Mouse (Mus musculus) adrenal gland (tissue): ENCODE results near the gene Lrrc4c.

Experiments used
- intact Hi-C: fragments of 180-260 bp; cut with DNase I; formaldehyde crosslinking; loops from one replicate; pipeline ENCODE4 v1.15.1; 2025

Gene Lrrc4c

GRCm38 (mm10) chr2:96796681-96797385 lies 478.9 kb downstream of the Lrrc4c start:
- intact Hi-C loops: no loop called here

- intact Hi-C loops: no loop called here
Measured at GRCm38 (mm10) chr2:96850839-96851396, 532.9 kb downstream of the Lrrc4c start.

DNA sequence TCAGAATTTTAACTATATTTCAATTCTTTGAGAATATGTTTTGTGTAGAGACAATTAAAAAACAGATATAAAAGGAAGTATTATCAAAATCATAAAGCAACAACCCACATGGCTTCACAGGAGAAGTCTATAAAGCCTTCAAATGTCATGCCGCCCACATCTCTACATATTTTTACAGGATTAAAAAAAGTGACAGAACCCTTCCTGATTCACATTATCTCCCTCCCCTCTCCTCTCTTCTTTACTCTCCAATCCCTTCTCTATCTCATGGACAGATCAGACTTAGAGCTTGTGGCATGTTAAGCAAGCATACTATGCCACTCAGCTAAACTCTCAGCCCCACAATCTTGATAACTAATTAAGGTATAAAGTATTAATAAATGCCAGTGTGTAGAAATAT lies 535.8 kb downstream of the Lrrc4c start:
- intact Hi-C loops: no loop called here

DNA sequence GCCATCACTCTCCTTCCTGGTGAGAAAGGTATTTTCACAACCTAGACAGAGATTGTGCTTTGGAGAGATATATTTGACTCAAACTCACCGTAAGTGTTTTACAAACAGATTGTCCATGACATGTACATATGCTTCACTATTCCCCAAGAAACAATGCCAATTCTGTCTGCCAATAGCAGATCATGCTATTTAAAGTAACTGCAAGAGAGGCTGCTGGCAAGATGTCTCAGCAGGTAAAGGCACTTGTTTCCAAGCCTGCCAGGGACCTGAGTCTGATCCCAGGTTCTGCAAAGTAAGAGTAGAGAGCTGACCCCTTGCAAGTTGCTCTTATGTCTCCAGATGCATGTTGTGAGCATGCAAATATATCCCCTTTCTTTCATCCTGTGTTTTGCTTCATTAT lies 558.1 kb downstream of the Lrrc4c start:
- intact Hi-C loops: no loop called here

DNA sequence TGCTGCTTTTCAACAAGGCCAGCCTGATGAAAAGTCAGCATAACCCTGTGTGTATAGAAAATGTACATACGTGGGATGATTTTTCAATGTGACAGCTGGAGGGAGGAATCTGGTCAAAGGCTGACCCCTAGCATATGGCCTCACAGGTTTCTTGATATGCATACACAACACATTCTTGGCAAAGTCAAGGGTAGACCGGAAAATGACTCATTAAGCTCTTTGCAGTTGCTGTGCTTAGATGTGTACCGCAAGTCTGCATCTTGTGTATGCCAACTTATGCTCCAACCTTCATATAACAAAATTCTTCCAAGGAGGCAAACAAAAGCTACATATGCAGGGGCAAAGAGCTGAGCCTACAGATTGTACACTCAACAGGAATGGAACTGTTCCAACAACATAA lies 631.6 kb downstream of the Lrrc4c start:
- intact Hi-C loops: no loop called here

DNA sequence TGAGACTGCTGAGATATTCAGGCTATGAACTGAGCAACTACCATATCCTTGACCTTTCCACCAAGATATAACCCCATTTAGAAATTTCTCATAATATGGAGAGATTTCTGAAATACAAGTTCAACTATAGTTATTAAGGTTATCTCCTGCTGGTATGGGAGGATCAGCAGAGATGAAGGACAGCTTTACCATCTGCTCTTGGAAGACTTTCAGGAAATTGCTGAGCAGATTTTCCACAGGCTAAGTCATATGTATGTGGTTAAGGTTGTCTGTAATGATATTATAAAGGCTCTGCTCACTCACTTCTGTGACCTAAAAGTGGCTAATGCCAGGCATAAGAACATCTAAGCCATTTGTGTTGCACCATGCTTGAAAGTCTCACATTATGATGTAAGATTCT lies 681.6 kb downstream of the Lrrc4c start:
- intact Hi-C loops: no loop called here

DNA sequence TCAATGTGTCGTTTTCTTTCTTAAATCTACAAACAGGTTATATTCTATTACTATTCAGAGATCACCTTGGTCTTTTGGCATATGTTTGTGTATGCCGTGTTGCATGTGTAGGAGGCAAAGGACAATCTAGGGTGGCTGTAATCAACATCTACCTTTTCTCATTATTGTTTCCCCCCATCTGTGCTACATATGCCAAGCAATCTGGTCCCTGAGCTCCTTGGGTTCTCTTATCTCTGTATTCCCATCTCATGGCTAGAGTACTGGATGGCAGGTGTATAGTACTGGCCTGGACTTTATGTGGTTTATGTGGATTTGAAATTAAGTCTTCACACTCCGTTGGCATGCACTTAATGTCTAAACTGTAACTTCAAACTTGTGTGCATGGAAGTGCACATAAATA lies 700.4 kb downstream of the Lrrc4c start:
- intact Hi-C loops: no loop called here

- intact Hi-C loops: no loop called here
Measured at GRCm38 (mm10) chr2:97026991-97027390, 709.0 kb downstream of the Lrrc4c start.

GRCm38 (mm10) chr2:97027585-97027984 lies 709.6 kb downstream of the Lrrc4c start:
- intact Hi-C loops: no loop called here

- intact Hi-C loops: no loop called here
Measured at GRCm38 (mm10) chr2:97036401-97036800, 718.4 kb downstream of the Lrrc4c start.

DNA sequence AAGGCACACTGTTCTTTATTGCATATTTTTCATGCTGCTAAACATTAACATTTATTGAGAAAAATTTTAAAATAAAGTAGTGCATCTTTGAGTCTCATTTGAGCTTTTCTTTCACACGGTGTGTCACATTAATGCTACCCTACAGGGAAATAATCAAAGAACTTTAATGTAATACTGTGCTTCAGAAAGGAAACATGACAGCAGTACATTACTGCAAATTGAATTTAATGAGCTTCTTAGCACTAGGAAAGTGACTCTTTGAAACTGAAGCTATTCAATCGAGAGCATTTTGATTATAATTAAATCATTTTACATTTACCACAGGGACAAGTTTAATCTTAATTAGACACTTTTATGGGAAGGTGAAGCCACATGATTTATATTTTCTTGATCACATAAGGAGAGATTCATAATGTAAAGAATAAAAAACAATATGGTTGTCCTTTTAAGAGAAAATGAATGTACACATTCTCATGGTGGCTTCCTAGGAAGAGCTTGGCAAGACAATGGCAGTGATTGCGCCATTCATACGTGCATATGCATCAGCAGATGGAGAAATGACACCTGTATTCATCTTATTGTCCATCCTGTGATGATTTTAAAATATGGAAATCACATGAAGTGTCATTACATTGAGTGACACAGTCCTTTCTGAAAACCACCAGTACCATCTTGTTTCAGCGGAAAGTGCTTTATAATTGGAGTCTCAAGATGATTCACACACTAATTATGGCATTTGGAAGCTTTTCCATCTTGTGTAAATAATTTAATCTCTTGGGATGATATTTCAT lies 719.2 kb downstream of the Lrrc4c start:
- intact Hi-C loops: no loop called here

- intact Hi-C loops: no loop called here
Measured at GRCm38 (mm10) chr2:97044016-97044415, 726.0 kb downstream of the Lrrc4c start.

- intact Hi-C loops: no loop called here
Measured at GRCm38 (mm10) chr2:97045628-97046027, 727.7 kb downstream of the Lrrc4c start.

DNA sequence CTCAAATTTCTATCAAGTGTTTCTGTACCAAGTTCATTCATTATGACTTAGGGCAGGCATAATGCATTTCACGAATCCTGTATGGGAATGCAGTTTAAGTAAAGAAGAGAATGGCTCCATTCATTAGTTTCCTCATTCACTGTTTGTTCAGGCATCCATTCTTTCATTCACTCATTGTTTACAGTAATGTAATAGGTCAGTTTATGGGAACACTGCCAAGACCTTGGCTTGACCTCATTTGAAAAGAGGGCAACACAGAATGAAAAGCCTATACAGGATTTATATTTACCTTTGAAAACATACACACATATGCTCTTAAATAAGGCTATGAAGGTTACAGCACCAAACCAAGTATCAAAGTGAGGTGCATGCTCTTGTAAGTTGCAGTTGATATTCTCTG lies 762.2 kb downstream of the Lrrc4c start:
- intact Hi-C loops: no loop called here

DNA sequence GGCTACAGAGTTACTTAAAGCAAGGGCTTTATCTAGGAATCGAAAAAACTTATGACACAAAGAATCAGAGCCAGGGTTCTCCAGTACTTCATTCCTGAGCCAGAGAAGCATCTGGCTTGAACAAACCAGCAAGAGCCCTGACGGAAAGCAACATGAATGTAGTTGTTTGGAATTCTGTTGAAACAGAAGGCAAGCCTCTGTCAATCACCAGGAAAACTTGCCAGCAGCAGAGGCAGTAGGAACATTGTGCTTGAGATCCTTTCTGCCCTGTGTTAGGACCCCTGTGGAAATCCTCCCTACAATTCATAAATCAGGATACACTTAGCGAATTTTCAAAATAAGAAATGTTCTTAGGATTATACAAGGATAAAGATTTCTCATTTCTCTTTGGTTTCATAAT lies 780.0 kb downstream of the Lrrc4c start:
- intact Hi-C loops: no loop called here

DNA sequence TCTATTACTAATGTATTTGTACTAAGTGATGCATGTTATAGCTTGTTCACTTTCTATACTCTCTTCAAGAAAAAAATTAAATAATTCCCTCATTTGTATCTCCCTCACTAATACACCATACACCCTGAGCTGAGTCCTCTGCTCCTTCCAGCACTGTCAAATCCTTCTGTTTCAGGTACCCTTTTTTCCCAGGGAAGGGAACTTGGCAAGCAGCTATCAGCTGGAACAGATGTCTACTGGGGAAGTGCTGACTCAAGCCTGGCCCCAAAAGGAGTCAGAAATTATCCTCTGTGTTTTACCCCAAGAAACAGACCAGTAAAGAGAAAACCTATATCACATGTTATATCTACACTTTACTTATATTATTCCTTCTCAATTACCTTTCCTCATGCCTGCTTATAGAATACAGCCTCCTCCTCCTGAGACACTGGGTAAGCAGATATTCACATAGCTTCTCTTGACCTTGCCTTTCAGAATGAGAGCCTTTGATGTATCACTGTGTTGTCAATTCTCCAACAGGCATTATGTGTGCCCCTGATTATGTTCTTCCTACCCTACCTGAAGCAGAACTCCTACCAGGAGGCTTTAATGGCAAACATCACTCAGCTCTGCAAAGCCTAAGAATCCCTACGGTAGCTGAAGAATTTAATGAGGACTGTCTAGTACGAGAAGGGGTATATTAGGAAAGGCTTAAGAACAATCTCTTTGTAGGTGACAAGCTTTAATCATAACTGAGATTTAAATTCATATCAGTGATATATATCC lies 785.6 kb downstream of the Lrrc4c start:
- intact Hi-C loops: no loop called here

DNA sequence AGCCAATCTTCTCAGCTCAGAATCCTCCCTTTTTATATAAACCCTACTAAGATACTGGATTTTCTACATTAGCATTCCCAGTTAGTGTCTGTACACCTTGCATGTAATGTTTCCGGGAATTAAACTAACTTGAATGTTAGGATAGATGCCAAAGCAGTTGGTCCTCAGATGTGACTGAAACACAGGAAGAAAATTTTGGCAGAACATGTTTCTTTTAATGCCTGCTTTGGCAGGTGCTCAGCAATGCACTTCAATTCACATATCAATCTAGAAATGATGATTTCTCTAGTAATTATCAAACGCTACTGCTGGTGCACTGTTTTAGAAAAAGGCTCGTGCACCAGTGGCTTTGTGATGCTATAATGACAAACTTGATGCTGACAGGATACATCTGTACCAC lies 806.3 kb downstream of the Lrrc4c start:
- intact Hi-C loops: no loop called here

GRCm38 (mm10) chr2:97138454-97138853 lies 820.5 kb downstream of the Lrrc4c start:
- intact Hi-C loops: no loop called here

- intact Hi-C loops: no loop called here
Measured at GRCm38 (mm10) chr2:97151626-97152194, 833.7 kb downstream of the Lrrc4c start.

GRCm38 (mm10) chr2:97165745-97166144 lies 847.8 kb downstream of the Lrrc4c start:
- intact Hi-C loops: no loop called here

DNA sequence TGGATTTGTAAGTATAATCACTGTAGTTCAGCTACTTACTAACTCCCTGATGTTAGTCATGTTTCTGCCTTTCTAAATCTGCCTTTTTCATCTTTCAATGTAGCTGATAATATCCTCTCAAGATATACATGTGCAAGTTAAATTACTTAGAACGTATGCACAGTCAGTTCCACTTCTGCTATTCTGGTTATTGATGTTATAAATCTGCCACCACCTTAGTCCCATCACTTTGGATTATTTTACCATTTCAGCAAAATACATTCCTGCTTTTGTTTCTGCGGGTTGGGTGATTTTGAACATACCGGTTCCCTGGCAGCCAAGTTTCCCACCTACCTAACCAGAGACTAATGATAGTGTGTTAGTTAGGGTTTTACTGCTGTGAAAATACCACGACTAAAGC lies 860.4 kb downstream of the Lrrc4c start:
- intact Hi-C loops: no loop called here
